Mouse (Mus musculus): ENCODE results near the gene Nfxl1.

The Nfxl1 gene

DNA sequence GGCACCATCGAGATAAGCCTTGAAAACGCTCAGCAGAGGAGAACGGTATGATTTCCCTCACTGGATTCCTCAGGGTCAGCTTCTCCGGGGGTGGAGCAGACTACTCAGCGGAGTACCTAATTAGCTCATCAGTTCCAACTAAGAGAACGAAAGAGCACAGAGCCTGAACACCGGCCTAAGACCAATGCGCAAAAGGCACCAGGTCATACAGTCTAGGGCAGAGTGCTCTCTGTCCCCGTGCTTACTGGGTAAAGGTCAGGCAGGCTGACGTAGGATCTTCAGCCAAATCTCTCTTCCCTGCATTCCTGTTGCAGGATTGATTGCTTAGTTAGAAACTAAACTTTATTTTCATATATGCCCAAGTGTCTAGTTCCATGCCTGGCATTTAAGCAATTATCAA is 61.2 kb downstream of the Nfxl1 start:
- DNase-seq, result no peak

DNA sequence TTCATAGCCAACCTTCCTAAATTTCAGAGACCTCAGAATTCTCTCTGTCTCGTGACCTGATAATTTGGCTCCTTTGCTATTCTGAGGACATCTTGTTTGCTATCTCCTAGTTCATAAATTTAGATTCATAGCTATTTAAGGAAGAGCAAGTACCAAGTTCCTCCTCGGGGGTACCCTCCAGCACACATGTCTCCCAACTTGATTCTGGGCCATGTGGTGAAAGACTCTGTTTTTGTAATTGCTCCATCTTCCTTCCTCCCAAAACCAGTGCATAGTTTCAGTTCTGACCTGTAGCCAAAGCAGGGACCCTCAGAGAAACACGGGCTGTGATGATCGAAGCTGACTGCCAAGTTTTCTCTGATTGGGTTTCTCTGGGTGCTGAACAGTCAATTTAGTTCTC is 62.7 kb downstream of the Nfxl1 start:
- no peak for DNase-seq

DNA sequence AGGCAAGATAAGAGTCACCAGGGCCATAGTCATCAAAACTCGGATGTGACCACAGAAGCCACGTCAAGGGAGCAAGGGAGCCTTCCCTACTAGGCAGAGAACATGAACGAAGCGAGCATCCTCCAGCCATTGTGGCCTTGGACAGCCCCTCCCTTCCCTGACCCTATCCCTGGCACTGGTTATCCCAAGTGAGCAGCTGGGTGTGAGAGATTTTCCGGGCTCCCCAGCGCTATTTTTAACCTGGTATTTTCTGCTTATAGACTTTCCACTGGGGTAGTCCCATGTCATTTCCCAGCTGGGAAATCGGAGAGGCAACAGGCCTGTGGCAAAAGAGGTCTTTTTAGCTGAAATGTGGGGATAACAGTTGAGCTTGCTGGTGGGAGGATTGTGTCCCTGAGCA is 65.6 kb downstream of the Nfxl1 start:
- no peak for DNase-seq

DNA sequence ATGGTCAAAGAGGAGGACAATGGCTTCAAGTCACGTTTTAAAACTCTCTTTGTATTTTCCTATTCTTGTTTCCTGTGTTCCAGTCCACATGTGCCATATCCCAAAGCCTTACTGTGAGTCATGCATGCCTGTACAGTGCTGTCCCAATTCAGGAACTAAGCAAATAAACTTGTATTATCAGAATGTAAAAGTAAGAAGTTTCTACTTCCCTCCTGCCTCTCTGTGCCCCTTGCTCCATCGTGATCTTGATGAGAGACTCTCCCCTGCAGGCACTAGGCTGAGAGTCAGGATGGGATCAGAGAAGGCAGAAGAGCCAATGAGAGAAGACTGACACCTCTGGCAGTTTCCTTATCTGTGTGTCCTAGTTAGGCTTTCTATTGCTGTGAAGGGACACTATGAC is 68.3 kb downstream of the Nfxl1 start:
- DNase-seq, result no peak

DNA sequence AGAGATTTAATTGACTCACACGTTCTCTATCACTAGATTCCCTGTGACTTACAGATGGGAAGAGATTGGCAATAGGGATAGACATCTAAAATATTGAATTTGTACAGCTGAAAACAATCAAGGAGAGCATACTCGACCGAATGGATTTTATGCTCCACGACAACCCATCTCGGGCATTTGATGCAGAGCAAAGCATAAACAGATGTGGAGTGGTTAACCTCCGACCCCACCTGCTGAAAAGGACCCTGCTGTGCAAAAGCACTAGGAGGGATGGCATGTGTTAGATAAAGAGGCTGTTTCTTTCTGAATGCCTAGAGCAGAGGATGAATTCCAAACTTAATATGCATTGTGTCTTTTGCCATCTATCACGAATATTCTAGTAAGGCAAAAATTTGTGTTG is 79.0 kb downstream of the Nfxl1 start:
- no peak for DNase-seq

DNA sequence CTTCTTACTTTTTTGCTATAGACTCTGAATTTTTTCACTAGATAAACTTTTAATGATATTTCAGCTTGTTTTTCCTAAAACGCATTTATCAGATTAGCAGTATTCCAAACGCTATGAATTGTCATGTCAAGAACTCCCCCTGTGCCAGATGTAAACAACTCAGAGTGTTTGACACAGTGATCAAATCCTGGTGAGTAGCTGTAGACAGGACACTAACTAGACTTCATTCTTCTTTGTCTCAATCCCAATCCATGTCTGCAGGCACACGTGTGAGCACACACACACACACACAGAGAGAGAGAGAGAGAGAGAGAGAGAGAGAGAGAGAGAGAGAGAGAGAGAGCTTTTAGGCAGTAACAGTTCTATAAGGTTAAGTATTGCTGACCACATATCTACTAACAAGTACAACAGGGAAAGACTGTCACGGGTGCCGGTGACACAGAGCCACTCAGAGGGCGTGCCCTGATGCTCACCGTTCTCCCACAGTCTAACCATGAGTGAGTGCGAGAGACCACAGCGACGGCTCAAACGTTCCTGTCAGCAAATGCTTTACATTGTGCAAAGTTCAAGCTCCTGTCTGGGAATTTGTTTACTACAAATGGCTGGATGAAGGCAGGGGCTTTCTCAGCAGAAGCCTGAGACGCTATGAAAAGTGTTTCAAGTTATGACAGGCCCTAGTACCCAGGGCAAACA is 87.0 kb downstream of the Nfxl1 start:
- no peak for DNase-seq

DNA sequence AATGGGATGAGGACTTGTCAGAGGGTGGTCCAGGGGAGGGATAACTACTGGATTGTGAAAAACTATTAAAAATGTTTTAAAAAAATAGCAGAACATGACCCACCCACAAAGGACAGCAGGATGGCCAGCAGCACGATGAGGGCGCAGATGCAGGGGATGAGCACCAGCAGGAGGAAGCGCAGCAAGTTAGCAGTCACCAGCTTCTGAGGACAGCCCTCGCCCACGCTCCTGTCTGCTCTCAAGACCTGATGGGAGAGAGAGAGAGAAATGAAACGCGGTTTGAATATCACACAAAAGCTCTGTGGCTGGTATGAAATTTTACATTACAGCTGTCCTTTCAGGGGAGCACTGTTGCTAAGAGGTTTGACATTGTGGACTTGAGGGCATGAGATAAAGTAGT is 87.7 kb downstream of the Nfxl1 start:
- DNase-seq, result no peak

DNA sequence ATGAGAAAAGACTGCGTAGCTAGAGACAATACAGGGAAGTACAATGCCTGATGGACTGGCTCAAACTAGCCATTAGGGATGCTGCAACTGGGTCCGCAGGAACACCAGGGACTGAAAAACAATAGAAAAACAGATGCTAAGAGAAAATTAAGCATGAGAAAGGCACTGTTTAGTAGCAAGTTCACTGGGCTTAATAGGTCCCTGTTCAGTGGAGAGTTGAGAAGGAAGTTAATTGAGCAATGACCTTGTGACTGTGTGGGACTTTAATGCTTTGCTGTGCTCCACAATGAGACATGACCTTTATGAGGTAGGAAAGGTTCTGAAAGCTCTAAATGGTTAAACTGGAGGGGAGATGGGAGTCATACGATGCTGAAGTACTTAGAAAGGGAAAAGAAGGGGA is 94.6 kb downstream of the Nfxl1 start:
- DNase-seq, result no peak

Measured in cerebellum, adult 18-20 months (tissue).